Mouse (Mus musculus) neural tube, embryonic 12.5 days (tissue): ENCODE results near the gene Rnps1. TPM values are rescaled to one million over a fixed set of nuclear protein-coding genes. Genes with fewer than 3 reads are reported as not detected.
A peak's percentile ranks its signal among the peaks of the same experiment; 100 is the strongest.

Experiments
- ATAC-seq: fragments of 200-750 bp; cut with Nextera tagmentation; 2 replicates; pipeline ENCODE4 v1.8.0; 2017; ENCODE audit warnings: low read depth, mild to moderate bottlenecking, moderate TSS enrichment, moderate library complexity; ENCODE audit not compliant: low FRiP score
- H3K27ac ChIP-seq: fragments of 300-500 bp; sonication (generic); 2 replicates; pipeline ENCODE4 v1.5.1; 2016
- H3K27me3 ChIP-seq: fragments of 300-500 bp; sonication (generic); replicated peaks from 2 replicates; pipeline ENCODE4 v1.6.1; 2016; ENCODE audit warnings: mild to moderate bottlenecking
- H3K36me3 ChIP-seq: fragments of 300-500 bp; sonication (generic); 2 replicates; pipeline ENCODE4 v1.6.1; 2016; ENCODE audit warnings: mild to moderate bottlenecking
- H3K4me1 ChIP-seq: fragments of 300-500 bp; sonication (generic); 2 replicates; pipeline ENCODE4 v1.6.1; 2016
- H3K4me2 ChIP-seq: fragments of 300-500 bp; sonication (generic); replicated peaks from 2 replicates; pipeline ENCODE4 v1.6.1; 2016; ENCODE audit warnings: mild to moderate bottlenecking
- H3K4me3 ChIP-seq: fragments of 300-500 bp; sonication (generic); 2 replicates; pipeline ENCODE4 v1.5.1; 2016
- H3K9ac ChIP-seq: fragments of 300-500 bp; sonication (generic); 2 replicates; pipeline ENCODE4 v1.6.1; 2016; ENCODE audit warnings: mild to moderate bottlenecking
- H3K9me3 ChIP-seq: fragments of 300-500 bp; sonication (generic); 2 replicates; pipeline ENCODE4 v1.6.1; 2016; ENCODE audit warnings: mild to moderate bottlenecking
- WGBS: fragments of 180-500 bp; shearing (Covaris S2); methylation state at CpG from one replicate; pipeline ENCODE4 v1.1.7; 2016; 5-methylcytosine and 5-hydroxymethylcytosine counted together
- polyA plus RNA-seq: library from polyadenylated mRNA; unstranded; fragments of >200 nt; fragmentation: Nextera tagmentation; extraction: Ambion mirVana; gene quantifications from 2 replicates; pipeline ENCODE4 v1.2.1, GENCODE M21; 2016

Rnps1 gene
- polyA plus RNA-seq, 1 experiment from 2014 or later, result 341 TPM

- Histone ChIP-seq H3K9ac (no peak overlapping the region), H3K27me3 (no peaks in the 10 kb centered on the region), H3K27ac (no peak overlapping the region), H3K4me3 (no peak overlapping the region), H3K36me3 (peaks cover 68% of the 10 kb centered on the region), H3K9me3 (no peaks in the 10 kb centered on the region), H3K4me2 (no peak overlapping the region), H3K4me1 (no peaks in the 10 kb centered on the region)
- WGBS, result 69% methylated on average over 5 of the region's 5 CpGs
- ATAC-seq, result no peak
Observed at GRCm38 (mm10) chr17:24437016-24437415, 22.7 kb downstream of the Rnps1 start.

- H3K4me3 ChIP-seq, result no peak overlapping the region
- no peak overlapping the region for H3K27ac ChIP-seq
- 92% methylated on average over 8 of the region's 8 CpGs for WGBS
- H3K9me3 ChIP-seq, result no peaks in the 10 kb centered on the region
- H3K4me2 ChIP-seq, result no peak overlapping the region
- H3K36me3 ChIP-seq, result peaks cover 89% of the 10 kb centered on the region
- H3K4me1 ChIP-seq, result no peaks in the 10 kb centered on the region
- ATAC-seq, result no peak
- H3K9ac ChIP-seq, result no peak overlapping the region
- H3K27me3 ChIP-seq, result no peaks in the 10 kb centered on the region
Observed at GRCm38 (mm10) chr17:24440377-24440776, 26.0 kb downstream of the Rnps1 start.

GRCm38 (mm10) chr17:24441148-24441547, 26.8 kb downstream of the Rnps1 start:
- H3K27me3 ChIP-seq, result no peaks in the 10 kb centered on the region
- peaks cover 89% of the 10 kb centered on the region for H3K36me3 ChIP-seq

GRCm38 (mm10) chr17:24442107-24442506, 27.7 kb downstream of the Rnps1 start:
- WGBS, result 90% methylated on average over 14 of the region's 14 CpGs
- Histone ChIP-seq H3K27me3 (no peaks in the 10 kb centered on the region), H3K9me3 (no peaks in the 10 kb centered on the region), H3K4me2 (no peak overlapping the region), H3K9ac (no peak overlapping the region), H3K4me1 (no peaks in the 10 kb centered on the region), H3K4me3 (no peak overlapping the region), H3K36me3 (peaks cover 96% of the 10 kb centered on the region), H3K27ac (no peak overlapping the region)
- no peak for ATAC-seq

More at GRCm38 (mm10) chr17:24441148-24441547, 26.8 kb downstream of the Rnps1 start:
- no peak overlapping the region for H3K9ac ChIP-seq
- 32% methylated on average over 2 of the region's 2 CpGs for WGBS
- no peak overlapping the region for H3K4me2 ChIP-seq
- H3K4me1 ChIP-seq, result no peaks in the 10 kb centered on the region
- H3K4me3 ChIP-seq, result no peak overlapping the region
- no peak overlapping the region for H3K27ac ChIP-seq
- no peak for ATAC-seq
- H3K9me3 ChIP-seq, result no peaks in the 10 kb centered on the region

GRCm38 (mm10) chr17:24442632-24443155, 28.3 kb downstream of the Rnps1 start, which contains the start of gene Dnase1l2:
TSS of gene Dnase1l2 (minus strand) at chr17:24443105.
- H3K4me2 ChIP-seq, result no peak within 1 kb of the TSS
- H3K27ac ChIP-seq, result no peak within 1 kb of the TSS
- no peak for ATAC-seq
- H3K9me3 ChIP-seq, result no peaks in the 10 kb centered on the region
- no peaks in the 10 kb centered on the region for H3K27me3 ChIP-seq
- peaks cover 98% of the 10 kb centered on the region for H3K36me3 ChIP-seq
- H3K9ac ChIP-seq, result no peak within 1 kb of the TSS
- no peaks in the 10 kb centered on the region for H3K4me1 ChIP-seq
- WGBS, result 84% methylated on average over 7 of the region's 7 CpGs
- no peak within 1 kb of the TSS for H3K4me3 ChIP-seq

GRCm38 (mm10) chr17:24443409-24443808, 29.0 kb downstream of the Rnps1 start:
- H3K4me1 ChIP-seq, result no peaks in the 10 kb centered on the region
- whole genome bisulfite sequencing, result 88% methylated on average over 4 of the region's 4 CpGs
- no peaks in the 10 kb centered on the region for H3K27me3 ChIP-seq
- no peak overlapping the region for H3K4me2 ChIP-seq
- H3K27ac ChIP-seq, result no peak overlapping the region
- no peak overlapping the region for H3K9ac ChIP-seq
- H3K4me3 ChIP-seq, result no peak overlapping the region
- no peaks in the 10 kb centered on the region for H3K9me3 ChIP-seq
- ATAC-seq, result no peak
- H3K36me3 ChIP-seq, result peaks cover 99% of the 10 kb centered on the region

GRCm38 (mm10) chr17:24446590-24446989, 32.2 kb downstream of the Rnps1 start:
- Histone ChIP-seq H3K4me2 (no peak overlapping the region), H3K9me3 (no peaks in the 10 kb centered on the region), H3K4me1 (no peaks in the 10 kb centered on the region), H3K4me3 (no peak overlapping the region), H3K27ac (no peak overlapping the region), H3K9ac (no peak overlapping the region), H3K36me3 (peaks cover 97% of the 10 kb centered on the region), H3K27me3 (no peaks in the 10 kb centered on the region)
- ATAC-seq, result no peak
- WGBS, result 97% methylated on average over 8 of the region's 8 CpGs

GRCm38 (mm10) chr17:24449507-24449906, 35.1 kb downstream of the Rnps1 start:
- Histone ChIP-seq H3K4me2 (no peak overlapping the region), H3K27ac (no peak overlapping the region), H3K36me3 (peaks cover 71% of the 10 kb centered on the region), H3K4me1 (peaks cover 12% of the 10 kb centered on the region), H3K9ac (no peak overlapping the region), H3K27me3 (no peaks in the 10 kb centered on the region), H3K4me3 (no peak overlapping the region), H3K9me3 (no peaks in the 10 kb centered on the region)
- 94% methylated on average over 6 of the region's 6 CpGs for WGBS
- no peak for ATAC-seq

GRCm38 (mm10) chr17:24451220-24451619, 36.9 kb downstream of the Rnps1 start:
- Histone ChIP-seq H3K4me2 (no peak overlapping the region), H3K4me3 (no peak overlapping the region), H3K27me3 (no peaks in the 10 kb centered on the region), H3K36me3 (peaks cover 53% of the 10 kb centered on the region), H3K4me1 (peaks cover 13% of the 10 kb centered on the region), H3K9ac (no peak overlapping the region), H3K27ac (no peak overlapping the region), H3K9me3 (no peaks in the 10 kb centered on the region)
- 95% methylated on average over 6 of the region's 6 CpGs for WGBS
- no peak for ATAC-seq

- peak overlapping the region; percentile 86 for H3K4me2 ChIP-seq
Observed at GRCm38 (mm10) chr17:24453372-24453771, 39.0 kb downstream of the Rnps1 start.

GRCm38 (mm10) chr17:24454218-24454755, 39.9 kb downstream of the Rnps1 start:
- Histone ChIP-seq H3K4me2 (peak overlapping the region; percentile 86), H3K4me1 (peaks cover 13% of the 10 kb centered on the region), H3K4me3 (peak overlapping the region; percentile 77), H3K36me3 (peaks cover 23% of the 10 kb centered on the region), H3K9ac (peak overlapping the region; percentile 81), H3K27me3 (no peaks in the 10 kb centered on the region), H3K9me3 (no peaks in the 10 kb centered on the region), H3K27ac (peak overlapping the region; percentile 81; the same call in 1 of the 2 replicates)
- ATAC-seq, result no peak
- WGBS, result 10% methylated on average over 14 of the region's 14 CpGs

More at GRCm38 (mm10) chr17:24453372-24453771, 39.0 kb downstream of the Rnps1 start:
- no peak overlapping the region for H3K4me3 ChIP-seq
- WGBS, result 92% methylated on average over 2 of the region's 2 CpGs
- peaks cover 13% of the 10 kb centered on the region for H3K4me1 ChIP-seq
- no peaks in the 10 kb centered on the region for H3K9me3 ChIP-seq
- no peaks in the 10 kb centered on the region for H3K27me3 ChIP-seq
- H3K36me3 ChIP-seq, result peaks cover 32% of the 10 kb centered on the region
- H3K9ac ChIP-seq, result no peak overlapping the region
- no peak overlapping the region for H3K27ac ChIP-seq
- ATAC-seq, result no peak

GRCm38 (mm10) chr17:24454756-24455522, 40.6 kb downstream of the Rnps1 start:
- H3K4me2 ChIP-seq, result peak overlapping the region; percentile 86
- H3K4me3 ChIP-seq, result peak overlapping the region; percentile 77
- WGBS, result under 1% methylated on average over 67 of the region's 67 CpGs
- H3K27ac ChIP-seq, result peak overlapping the region; percentile 81
- peak overlapping the region; percentile 81 for H3K9ac ChIP-seq
- no peaks in the 10 kb centered on the region for H3K9me3 ChIP-seq
- H3K36me3 ChIP-seq, result peaks cover 16% of the 10 kb centered on the region
- peaks cover 13% of the 10 kb centered on the region for H3K4me1 ChIP-seq
- H3K27me3 ChIP-seq, result no peaks in the 10 kb centered on the region
- ATAC-seq, result peak; percentile 94
